Mouse (Mus musculus) C2C12 (cell line): ENCODE measurements around the gene Gm5105. TPM values are rescaled to one million over a fixed set of nuclear protein-coding genes. Genes with fewer than 3 reads are reported as not detected.

Source experiments
- H3K27me3 ChIP-seq: one replicate; pipeline ENCODE4 v1.6.1; 2011; ENCODE audit not compliant: control insufficient read depth, insufficient read depth, insufficient read length
- H3K36me3 ChIP-seq: one replicate; pipeline ENCODE4 v1.6.1; 2011; ENCODE audit not compliant: control insufficient read depth, insufficient read depth
- H3K4me3 ChIP-seq: one replicate; pipeline ENCODE4 v1.5.1; 2011; ENCODE audit warnings: mild to moderate bottlenecking, control low read depth; ENCODE audit not compliant: poor library complexity, insufficient read depth, severe bottlenecking
- H3K79me2 ChIP-seq: one replicate; pipeline ENCODE4 v1.6.1; 2011; ENCODE audit not compliant: control insufficient read depth, insufficient read depth
- H3K79me3 ChIP-seq: one replicate; pipeline ENCODE4 v1.6.1; 2011; ENCODE audit warnings: low read depth, control low read depth
- H3ac ChIP-seq: one replicate; pipeline ENCODE3; 2011; ENCODE audit warnings: low read depth; ENCODE audit not compliant: control insufficient read depth, insufficient read length
- CEBPB ChIP-seq: IDR thresholded peaks from one replicate; pipeline ENCODE4 v1.6.1; 2011; ENCODE audit warnings: low read depth, mild to moderate bottlenecking, control low read depth, moderate library complexity
- CTCF ChIP-seq: IDR thresholded peaks from one replicate; pipeline ENCODE4 v1.5.1; 2011; ENCODE audit not compliant: control insufficient read depth, insufficient read depth, insufficient read length
- FOSL1 ChIP-seq: IDR thresholded peaks from one replicate; pipeline ENCODE4 v1.8.0; 2011; ENCODE audit warnings: mild to moderate bottlenecking, low read length; ENCODE audit not compliant: poor library complexity, insufficient read depth, severe bottlenecking
- MAX ChIP-seq: IDR thresholded peaks from one replicate; pipeline ENCODE4 v1.6.1; 2011; ENCODE audit warnings: mild to moderate bottlenecking, control low read depth
- MYOD1 ChIP-seq: IDR thresholded peaks from one replicate; pipeline ENCODE4 v1.6.1; 2011; ENCODE audit warnings: low read depth; ENCODE audit not compliant: control insufficient read depth, insufficient read length
- MYOG ChIP-seq: IDR thresholded peaks from one replicate; pipeline ENCODE4 v1.6.1; 2011; ENCODE audit not compliant: control insufficient read depth, insufficient read length; ENCODE audit errors: extremely low read depth
- USF1 ChIP-seq: IDR thresholded peaks from one replicate; pipeline ENCODE4 v1.6.1; 2011; ENCODE audit warnings: low read depth, mild to moderate bottlenecking, control low read depth, moderate library complexity
- polyA plus RNA-seq: library from polyadenylated mRNA; unstranded; fragments of >200 nt; fragmentation: generic; extraction: Trizol; gene quantifications from one replicate; pipeline ENCODE4 v1.2.1, GENCODE M21; 2012; ENCODE audit warnings: missing spikeins

Gm5105 gene
- polyA plus RNA-seq, 1 experiment = 0.16 TPM

GRCm38 (mm10) chr3:138000724-138001069 lies 66.5 kb downstream of the Gm5105 start:
- no peaks in the 10 kb centered on the region for H3K27me3 ChIP-seq
- H3K36me3 ChIP-seq = no peaks in the 10 kb centered on the region
- TF ChIP-seq FOSL1 (no peak), CEBPB (no peak), CTCF (no peak), MYOG (no peak), MYOD1 (no peak), USF1 (no peak), MAX (no peak)
- H3K79me2 ChIP-seq = no peaks in the 10 kb centered on the region
- H3K79me3 ChIP-seq = no peaks in the 10 kb centered on the region
- no peak overlapping the region for H3ac ChIP-seq
- H3K4me3 ChIP-seq = no peak overlapping the region

- no peaks in the 10 kb centered on the region for H3K36me3 ChIP-seq
- H3K79me3 ChIP-seq = no peaks in the 10 kb centered on the region
- TF ChIP-seq CEBPB = no peak
- TF ChIP-seq USF1 = no peak
- no peak for TF ChIP-seq MYOG
- no peak for TF ChIP-seq MYOD1
- TF ChIP-seq FOSL1 = no peak
- no peak for TF ChIP-seq CTCF
- TF ChIP-seq MAX = no peak
- H3K79me2 ChIP-seq = no peaks in the 10 kb centered on the region
- no peak overlapping the region for H3ac ChIP-seq
- no peak overlapping the region for H3K4me3 ChIP-seq
- no peaks in the 10 kb centered on the region for H3K27me3 ChIP-seq
These were observed 67.0 kb downstream of the Gm5105 start for GRCm38 (mm10) chr3:138000062-138000723.

DNA sequence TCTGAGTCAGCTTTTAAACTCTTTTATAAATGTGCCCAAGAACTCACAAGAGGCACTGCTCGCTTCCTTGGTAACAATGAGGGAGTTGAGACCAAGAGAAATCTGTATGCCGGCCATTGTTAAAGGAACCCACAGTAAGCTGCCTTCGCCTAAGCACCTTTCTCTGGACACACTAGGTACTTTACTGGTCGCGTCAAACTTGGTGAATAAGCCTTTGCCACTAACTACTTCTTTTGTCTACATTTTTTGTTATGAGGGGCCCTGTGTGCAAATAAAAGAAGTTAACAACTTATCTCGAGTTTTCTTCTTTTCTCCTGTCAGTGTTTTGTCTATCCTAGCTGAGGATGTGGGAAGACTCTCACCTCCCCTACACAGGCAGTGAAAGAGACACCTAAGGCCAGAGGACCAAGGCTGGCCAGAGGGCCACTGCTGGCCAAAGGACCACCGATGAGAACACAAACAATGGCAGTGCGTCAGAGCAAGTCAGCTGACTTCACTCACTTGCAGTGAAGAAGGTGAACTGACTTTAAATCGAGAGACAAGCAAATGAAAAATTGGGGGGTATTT lies 67.9 kb downstream of the Gm5105 start:
- no peak overlapping the region for H3K4me3 ChIP-seq
- H3K27me3 ChIP-seq = no peaks in the 10 kb centered on the region
- no peaks in the 10 kb centered on the region for H3K79me2 ChIP-seq
- TF ChIP-seq FOSL1 (no peak), USF1 (no peak), MYOG (no peak), MAX (no peak), MYOD1 (no peak), CTCF (no peak), CEBPB (no peak)
- no peaks in the 10 kb centered on the region for H3K79me3 ChIP-seq
- H3K36me3 ChIP-seq = no peaks in the 10 kb centered on the region
- H3ac ChIP-seq = no peak overlapping the region

Other genes with a start within 250 kb of the Gm5105 start
- gene H2afz, start 202.9 kb downstream of the Gm5105 start, polyA plus RNA-seq = 2,637 TPM
- gene Dnajb14, start 199.7 kb downstream of the Gm5105 start, polyA plus RNA-seq = 1.8 TPM
- gene Lamtor3, start 148.9 kb downstream of the Gm5105 start, polyA plus RNA-seq = 39.1 TPM
- gene Dapp1, start 85.8 kb downstream of the Gm5105 start, polyA plus RNA-seq = 0.15 TPM
- gene 1110002E22Rik, start 2.3 kb downstream of the Gm5105 start, polyA plus RNA-seq = 6.5 TPM
- gene Trmt10a, start 76.1 kb upstream of the Gm5105 start, polyA plus RNA-seq = 6.8 TPM
- gene Mttp, start 77.6 kb upstream of the Gm5105 start, polyA plus RNA-seq = 1.2 TPM
- not detected for gene 4930579F01Rik, start 126.4 kb upstream of the Gm5105 start, polyA plus RNA-seq
- 4.9 TPM for gene Adh7, start 150.4 kb upstream of the Gm5105 start, polyA plus RNA-seq
- 0.05 TPM for gene Adh1, start 193.6 kb upstream of the Gm5105 start, polyA plus RNA-seq
- not detected for gene Adh6a, start 245.9 kb upstream of the Gm5105 start, polyA plus RNA-seq